Mouse (Mus musculus): ENCODE data around the gene Olfr1251. TPM values are rescaled to one million over a fixed set of nuclear protein-coding genes. Genes with fewer than 3 reads are reported as not detected.
"Not testable (repeated sequence)": the region's sequence is repeated elsewhere in the genome, so short reads cannot be mapped to it uniquely, and the experiment has no call there.

Gene Olfr1251
- not detected for total RNA-seq (2021)
- long read RNA-seq, experiment 1 = 0 reads
- long read RNA-seq, experiment 2 = 0 reads

- intact Hi-C loops (cut with DNase I) = no loop called here
- no peak for DNase-seq
These were observed at the start of gene Olfr1251 for GRCm38 (mm10) chr2:89671836-89672235. Gene Olfr1251 (minus strand): TSS chr2:89671936.

- DNase-seq = no peak
- intact Hi-C loops (cut with DNase I) = no loop called here
These were observed 20.2 kb upstream of the Olfr1251 start for GRCm38 (mm10) chr2:89691980-89692379.

GRCm38 (mm10) chr2:89661367-89661766 lies 10.4 kb downstream of the Olfr1251 start, which contains the start of gene Olfr1250:
Gene Olfr1250 (minus strand): TSS chr2:89661467.
- intact Hi-C loops (cut with DNase I) = no loop called here

GRCm38 (mm10) chr2:89634883-89635282 lies 36.9 kb downstream of the Olfr1251 start, which contains the start of gene Olfr1249:
Gene Olfr1249 (minus strand): TSS chr2:89634983.
- DNase-seq = no peak
- intact Hi-C loops (cut with DNase I) = no loop called here

More at GRCm38 (mm10) chr2:89661367-89661766, 10.4 kb downstream of the Olfr1251 start, which contains the start of gene Olfr1250:
- no peak for DNase-seq

GRCm38 (mm10) chr2:89618145-89618544 lies 53.6 kb downstream of the Olfr1251 start, which contains the start of gene Olfr1248:
Gene Olfr1248 (minus strand): TSS chr2:89618245.
- DNase-seq; intact Hi-C loops (cut with DNase I): not testable (repeated sequence)

Other genes starting within 250 kb of the Olfr1251 start
- not detected for gene Olfr1240, start 228.9 kb downstream of the Olfr1251 start, total RNA-seq (2021)
- gene Olfr1241, start 184.8 kb downstream of the Olfr1251 start, total RNA-seq (2021) = not detected
- not detected for gene Olfr1242, start 173.6 kb downstream of the Olfr1251 start, total RNA-seq (2021)
- not detected for gene Olfr1243, start 140.4 kb downstream of the Olfr1251 start, total RNA-seq (2021)
- not detected for gene Olfr1245, start 93.5 kb downstream of the Olfr1251 start, total RNA-seq (2021)
- gene Olfr1246, start 78.8 kb downstream of the Olfr1251 start, total RNA-seq (2021) = not detected
- gene Olfr1247, start 57.8 kb downstream of the Olfr1251 start, total RNA-seq (2021) = under 1 TPM in 1 of 2 experiments, not detected in 1; 0.05 TPM
- not detected for gene Olfr1248, start 53.7 kb downstream of the Olfr1251 start, total RNA-seq (2021)
- not detected for gene Olfr1249, start 37.0 kb downstream of the Olfr1251 start, total RNA-seq (2021)
- not detected for gene Olfr1250, start 10.5 kb downstream of the Olfr1251 start, total RNA-seq (2021)
- gene Olfr1252, start 53.1 kb upstream of the Olfr1251 start, total RNA-seq (2021) = not detected
- gene Olfr1253, start 85.2 kb upstream of the Olfr1251 start, total RNA-seq (2021) = not detected
- not detected for gene Olfr1254, start 121.7 kb upstream of the Olfr1251 start, total RNA-seq (2021)
- not detected for gene Olfr1255, start 140.1 kb upstream of the Olfr1251 start, total RNA-seq (2021)
- gene Olfr1256, start 169.6 kb upstream of the Olfr1251 start, total RNA-seq (2021) = not detected
- not detected for gene Olfr48, start 176.3 kb upstream of the Olfr1251 start, total RNA-seq (2021)
- not detected for gene Olfr1257, start 206.5 kb upstream of the Olfr1251 start, total RNA-seq (2021)

Data from gastrocnemius, postnatal 36 days (tissue).